Mouse (Mus musculus) liver, embryonic 12.5 days (tissue): ENCODE measurements around the gene Prdm11. TPM values are rescaled to one million over a fixed set of nuclear protein-coding genes. Genes with fewer than 3 reads are reported as not detected.

Experiments used
- ATAC-seq: fragments of 200-750 bp; cut with Nextera tagmentation; 2 replicates; pipeline ENCODE4 v1.8.0; 2017; ENCODE audit warnings: moderate number of reproducible peaks, mild to moderate bottlenecking, moderate library complexity
- H3K27ac ChIP-seq: fragments of 300-500 bp; sonication (generic); 2 replicates; pipeline ENCODE4 v1.5.1; 2016; ENCODE audit warnings: mild to moderate bottlenecking
- H3K27me3 ChIP-seq: fragments of 300-500 bp; sonication (generic); replicated peaks from 2 replicates; pipeline ENCODE4 v1.6.1; 2016; ENCODE audit warnings: mild to moderate bottlenecking, moderate library complexity
- H3K36me3 ChIP-seq: fragments of 300-500 bp; sonication (generic); 2 replicates; pipeline ENCODE4 v1.6.1; 2016; ENCODE audit warnings: mild to moderate bottlenecking, moderate library complexity
- H3K4me1 ChIP-seq: fragments of 300-500 bp; sonication (generic); 2 replicates; pipeline ENCODE4 v1.6.1; 2016
- H3K4me2 ChIP-seq: fragments of 300-500 bp; sonication (generic); 2 replicates; pipeline ENCODE4 v1.6.1; 2016; ENCODE audit warnings: mild to moderate bottlenecking, moderate library complexity
- H3K4me3 ChIP-seq: fragments of 300-500 bp; sonication (generic); 2 replicates; pipeline ENCODE4 v1.5.1; 2016; ENCODE audit warnings: mild to moderate bottlenecking, moderate library complexity
- H3K9ac ChIP-seq: fragments of 300-500 bp; sonication (generic); 2 replicates; pipeline ENCODE4 v1.6.1; 2016; ENCODE audit warnings: mild to moderate bottlenecking, moderate library complexity
- H3K9me3 ChIP-seq: fragments of 300-500 bp; sonication (generic); replicated peaks from 2 replicates; pipeline ENCODE4 v1.6.1; 2016; ENCODE audit warnings: mild to moderate bottlenecking, moderate library complexity
- WGBS: fragments of 180-500 bp; shearing (Covaris S2); methylation state at CpG from one replicate; pipeline ENCODE4 v1.1.7; 2016; ENCODE audit not compliant: insufficient replicate concordance; 5-methylcytosine and 5-hydroxymethylcytosine counted together
- polyA plus RNA-seq: library from polyadenylated mRNA; unstranded; fragments of >200 nt; fragmentation: Nextera tagmentation; extraction: Ambion mirVana; gene quantifications from 2 replicates; pipeline ENCODE4 v1.2.1, GENCODE M21; 2016

The Prdm11 gene
- polyA plus RNA-seq, 1 experiment from 2014 or later: 9.2 TPM

- ATAC-seq: no peak
- Histone ChIP-seq H3K4me2 (no peak overlapping the region), H3K4me1 (peaks cover 22% of the 10 kb centered on the region), H3K9ac (no peak overlapping the region), H3K27me3 (no peaks in the 10 kb centered on the region), H3K4me3 (no peak overlapping the region), H3K27ac (no peak overlapping the region), H3K36me3 (peaks cover 55% of the 10 kb centered on the region), H3K9me3 (no peaks in the 10 kb centered on the region)
- 90% methylated on average over 20 of the region's 20 CpGs for WGBS
These were observed 72.3 kb downstream of the Prdm11 start for GRCm38 (mm10) chr2:92973646-92974045.

GRCm38 (mm10) chr2:92972071-92972470 lies 73.9 kb downstream of the Prdm11 start:
- Histone ChIP-seq H3K4me2 (no peak overlapping the region), H3K27ac (no peak overlapping the region), H3K4me3 (no peak overlapping the region), H3K27me3 (no peaks in the 10 kb centered on the region), H3K9me3 (no peaks in the 10 kb centered on the region), H3K36me3 (peaks cover 47% of the 10 kb centered on the region), H3K9ac (no peak overlapping the region), H3K4me1 (peaks cover 33% of the 10 kb centered on the region)
- 84% methylated on average over 17 of the region's 17 CpGs for WGBS
- no peak for ATAC-seq

GRCm38 (mm10) chr2:92971536-92971935 lies 74.4 kb downstream of the Prdm11 start:
- no peak overlapping the region for H3K4me3 ChIP-seq
- H3K27me3 ChIP-seq: no peaks in the 10 kb centered on the region
- no peaks in the 10 kb centered on the region for H3K9me3 ChIP-seq
- H3K9ac ChIP-seq: no peak overlapping the region
- 71% methylated on average over 8 of the region's 8 CpGs for WGBS
- no peak for ATAC-seq
- H3K4me1 ChIP-seq: peaks cover 34% of the 10 kb centered on the region
- no peak overlapping the region for H3K4me2 ChIP-seq
- no peak overlapping the region for H3K27ac ChIP-seq
- H3K36me3 ChIP-seq: peaks cover 45% of the 10 kb centered on the region

- Histone ChIP-seq H3K4me2 (no peak overlapping the region), H3K27me3 (no peaks in the 10 kb centered on the region), H3K27ac (no peak overlapping the region), H3K4me1 (peaks cover 38% of the 10 kb centered on the region), H3K9ac (no peak overlapping the region), H3K36me3 (peaks cover 45% of the 10 kb centered on the region), H3K9me3 (no peaks in the 10 kb centered on the region), H3K4me3 (no peak overlapping the region)
- WGBS: 28% methylated on average over 9 of the region's 9 CpGs
- ATAC-seq: no peak
These were observed 74.9 kb downstream of the Prdm11 start for GRCm38 (mm10) chr2:92971069-92971468.

DNA sequence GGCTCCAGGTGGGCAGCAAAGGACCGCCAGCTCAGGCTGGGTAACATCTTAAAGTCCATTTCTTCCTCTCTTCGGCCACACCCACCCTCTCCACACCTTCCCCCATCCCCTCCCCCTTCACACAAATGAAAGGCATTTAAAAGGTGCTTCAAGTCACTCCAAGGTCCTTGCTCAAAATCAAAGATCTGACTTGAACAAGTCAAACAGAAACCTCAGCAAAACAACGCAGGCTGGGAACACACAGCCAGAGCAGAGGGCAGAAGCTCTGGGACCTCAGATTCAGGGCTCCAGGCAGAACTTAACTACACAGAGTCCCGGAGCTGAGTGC lies 78.2 kb downstream of the Prdm11 start:
- H3K27ac ChIP-seq: no peak overlapping the region
- no peaks in the 10 kb centered on the region for H3K27me3 ChIP-seq
- H3K9me3 ChIP-seq: no peaks in the 10 kb centered on the region
- H3K4me3 ChIP-seq: no peak overlapping the region
- WGBS: 64% methylated on average over 4 of the region's 4 CpGs
- H3K36me3 ChIP-seq: peaks cover 15% of the 10 kb centered on the region
- H3K9ac ChIP-seq: no peak overlapping the region
- peaks cover 40% of the 10 kb centered on the region for H3K4me1 ChIP-seq
- H3K4me2 ChIP-seq: no peak overlapping the region
- ATAC-seq: no peak

- Histone ChIP-seq H3K36me3 (peaks cover 9% of the 10 kb centered on the region; the same call in 1 of the 2 replicates), H3K4me2 (no peak overlapping the region), H3K9ac (no peak overlapping the region), H3K9me3 (no peaks in the 10 kb centered on the region), H3K4me1 (peaks cover 40% of the 10 kb centered on the region), H3K27me3 (no peaks in the 10 kb centered on the region), H3K27ac (no peak overlapping the region), H3K4me3 (no peak overlapping the region)
- WGBS: 46% methylated on average over 10 of the region's 10 CpGs
- no peak for ATAC-seq
These were observed 78.7 kb downstream of the Prdm11 start for GRCm38 (mm10) chr2:92967032-92967838.

DNA sequence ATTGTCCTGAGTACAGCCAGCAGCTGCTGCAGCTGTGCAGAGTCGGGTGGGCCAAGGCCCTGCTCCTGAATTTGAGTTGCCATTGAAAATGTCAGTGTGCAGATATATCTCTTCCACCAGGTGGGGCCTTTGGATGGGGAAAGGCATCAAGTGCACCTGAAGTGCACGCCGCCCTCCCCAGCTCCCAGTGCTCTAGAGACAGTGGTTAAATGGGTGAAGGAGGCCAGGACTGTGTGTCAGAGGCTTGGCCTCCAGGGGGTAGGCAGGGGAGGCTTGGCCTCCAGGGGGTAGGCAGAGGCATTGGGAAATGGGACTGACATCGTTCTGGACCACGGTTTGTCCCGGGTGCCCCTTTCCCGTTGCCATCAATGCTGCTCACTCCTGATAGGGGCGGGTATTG lies 79.7 kb downstream of the Prdm11 start:
- peaks cover 36% of the 10 kb centered on the region for H3K4me1 ChIP-seq
- no peak overlapping the region for H3K4me3 ChIP-seq
- H3K27ac ChIP-seq: no peak overlapping the region
- no peak overlapping the region for H3K9ac ChIP-seq
- WGBS: 59% methylated on average over 8 of the region's 8 CpGs
- no peaks in the 10 kb centered on the region for H3K27me3 ChIP-seq
- H3K4me2 ChIP-seq: no peak overlapping the region
- ATAC-seq: no peak
- no peaks in the 10 kb centered on the region for H3K9me3 ChIP-seq
- peaks cover 4% of the 10 kb centered on the region; the same call in 1 of the 2 replicates for H3K36me3 ChIP-seq

DNA sequence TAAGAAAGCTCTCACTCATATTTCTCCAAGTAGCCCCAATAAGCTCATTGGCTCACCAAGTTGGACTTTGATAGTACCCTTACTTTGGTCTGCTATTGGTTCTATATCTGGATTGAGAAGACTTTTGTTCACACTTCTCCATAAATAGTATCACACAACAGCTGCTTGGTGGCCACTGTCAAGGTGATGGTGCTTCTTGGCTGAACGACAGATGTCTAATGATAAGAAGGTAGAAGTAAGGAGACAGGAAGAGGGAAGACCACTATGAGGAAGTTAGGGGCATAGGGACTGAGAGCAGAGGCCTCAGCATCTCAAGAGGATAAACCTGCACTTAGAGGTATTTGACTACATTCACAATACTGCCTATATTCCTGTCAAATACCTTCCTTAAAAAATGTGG lies 81.6 kb downstream of the Prdm11 start:
- 19% methylated on average over 1 of the region's 1 CpGs for WGBS
- peaks cover 22% of the 10 kb centered on the region; the same call in 1 of the 2 replicates for H3K4me1 ChIP-seq
- H3K4me3 ChIP-seq: no peak overlapping the region
- peaks cover 2% of the 10 kb centered on the region; the same call in 1 of the 2 replicates for H3K36me3 ChIP-seq
- no peak overlapping the region for H3K4me2 ChIP-seq
- no peak overlapping the region for H3K9ac ChIP-seq
- ATAC-seq: no peak
- H3K27ac ChIP-seq: no peak overlapping the region
- H3K27me3 ChIP-seq: no peaks in the 10 kb centered on the region
- H3K9me3 ChIP-seq: no peaks in the 10 kb centered on the region

DNA sequence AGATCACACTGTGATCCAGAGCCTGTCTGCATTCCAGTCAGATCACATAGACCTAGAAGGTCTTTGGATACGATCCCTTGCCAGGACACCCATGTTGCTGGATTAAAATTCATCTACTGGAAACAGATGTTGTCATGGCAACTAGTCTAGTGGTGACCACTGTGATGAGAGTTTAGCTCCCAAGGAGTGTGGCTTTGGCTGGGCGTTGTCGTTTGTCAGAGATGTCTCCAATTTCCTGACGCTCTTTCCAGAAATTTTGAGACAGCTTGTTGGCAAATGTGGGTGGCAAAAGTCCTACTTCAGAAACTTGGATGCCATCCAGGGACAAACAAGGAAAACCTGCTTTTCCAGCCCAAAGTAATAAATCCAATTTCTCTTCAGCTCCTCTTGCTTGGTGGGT lies 87.3 kb downstream of the Prdm11 start:
- no peaks in the 10 kb centered on the region for H3K9me3 ChIP-seq
- ATAC-seq: no peak
- 76% methylated on average over 4 of the region's 4 CpGs for WGBS

DNA sequence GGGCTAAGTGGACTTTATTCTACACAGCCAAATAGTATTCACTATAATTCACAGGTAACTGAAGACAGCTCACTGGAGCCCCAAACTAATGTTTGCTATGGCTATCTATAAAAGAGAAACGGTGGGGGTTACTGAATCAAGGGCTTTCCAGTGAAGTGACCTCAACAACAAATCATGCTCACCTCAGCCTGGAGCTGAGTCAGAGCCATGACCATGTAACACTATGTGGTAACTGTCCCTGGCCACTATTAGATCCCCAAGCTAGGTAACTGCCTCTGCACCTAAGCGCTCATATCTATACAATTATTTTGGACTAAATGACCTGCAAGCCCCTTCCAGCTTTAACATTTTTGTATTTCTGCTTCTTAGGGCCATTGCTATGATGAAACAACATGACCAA lies 89.0 kb downstream of the Prdm11 start:
- Histone ChIP-seq H3K9me3 (no peaks in the 10 kb centered on the region), H3K4me3 (no peak overlapping the region), H3K36me3 (no peaks in the 10 kb centered on the region), H3K4me2 (no peak overlapping the region), H3K4me1 (peaks cover 13% of the 10 kb centered on the region), H3K9ac (no peak overlapping the region), H3K27me3 (0 out of 2 replicates have a peak, but pooled peaks cover 4% of the 10 kb centered on the region), H3K27ac (no peak overlapping the region)
- WGBS: 73% methylated on average over 2 of the region's 2 CpGs
- no peak for ATAC-seq

More for the DNA sequence above, 87.3 kb downstream of the Prdm11 start:
- no peak overlapping the region for H3K9ac ChIP-seq
- no peak overlapping the region for H3K27ac ChIP-seq
- H3K4me2 ChIP-seq: no peak overlapping the region
- peaks cover 13% of the 10 kb centered on the region for H3K4me1 ChIP-seq
- H3K4me3 ChIP-seq: no peak overlapping the region
- no peaks in the 10 kb centered on the region for H3K36me3 ChIP-seq
- 0 out of 2 replicates have a peak, but pooled peaks cover 4% of the 10 kb centered on the region for H3K27me3 ChIP-seq

GRCm38 (mm10) chr2:92954404-92955114 lies 91.4 kb downstream of the Prdm11 start:
- Histone ChIP-seq H3K4me3 (no peak overlapping the region), H3K27me3 (peaks cover 4% of the 10 kb centered on the region; the same call in 1 of the 2 replicates), H3K36me3 (no peaks in the 10 kb centered on the region), H3K4me2 (no peak overlapping the region), H3K27ac (no peak overlapping the region), H3K9ac (no peak overlapping the region), H3K4me1 (peaks cover 13% of the 10 kb centered on the region), H3K9me3 (no peaks in the 10 kb centered on the region)
- ATAC-seq: no peak
- WGBS: 39% methylated on average over 11 of the region's 11 CpGs

- no peak for ATAC-seq
- Histone ChIP-seq H3K9me3 (no peaks in the 10 kb centered on the region), H3K4me1 (peaks cover 17% of the 10 kb centered on the region), H3K27me3 (peaks cover 12% of the 10 kb centered on the region), H3K9ac (no peak overlapping the region), H3K36me3 (no peaks in the 10 kb centered on the region), H3K4me3 (no peak overlapping the region), H3K4me2 (no peak overlapping the region), H3K27ac (no peak overlapping the region)
- 84% methylated on average over 17 of the region's 17 CpGs for WGBS
These were observed 92.5 kb downstream of the Prdm11 start for GRCm38 (mm10) chr2:92953450-92953849.
